Mouse (Mus musculus) brain, embryonic 14.5 days (tissue): ENCODE results near the gene Sync. TPM values are rescaled to one million over a fixed set of nuclear protein-coding genes. Genes with fewer than 3 reads are reported as not detected.
A peak's percentile ranks its signal among the peaks of the same experiment; 100 is the strongest.

Experiments used
- DNase-seq: peaks from one replicate; pipeline ENCODE4 v3.0.0-alpha.2; 2011; ENCODE audit warnings: low read depth
- CTCF ChIP-seq: fragments of 200-500 bp; IDR thresholded peaks from 2 replicates; pipeline ENCODE4 v1.5.1; 2012; ENCODE audit warnings: inconsistent platforms, mild to moderate bottlenecking, moderate library complexity, borderline replicate concordance; ENCODE audit not compliant: insufficient read depth, insufficient read length; ENCODE audit errors: extremely low read depth
- POLR2A ChIP-seq: fragments of 200-500 bp; IDR thresholded peaks from 2 replicates; pipeline ENCODE4 v1.6.1; 2012; ENCODE audit warnings: mild to moderate bottlenecking, inconsistent platforms, borderline replicate concordance; ENCODE audit not compliant: poor library complexity, insufficient read depth, insufficient read length, severe bottlenecking; ENCODE audit errors: extremely low read depth
- polyA plus RNA-seq: library from polyadenylated mRNA; depleted of rRNA; stranded (reverse); fragments of >200 nt; gene quantifications from 2 replicates; pipeline ENCODE4 v1.2.3, GENCODE M21; 2012

Sync gene
- polyA plus RNA-seq, 1 experiment = 1.1 TPM

GRCm38 (mm10) chr4:129263225-129264021 lies 24.0 kb upstream of the Sync start:
- DNase-seq = peak; percentile 30

GRCm38 (mm10) chr4:129266191-129266590 lies 21.2 kb upstream of the Sync start:
- TF ChIP-seq POLR2A (no peak), CTCF (no peak)
- DNase-seq = no peak

More at GRCm38 (mm10) chr4:129263225-129264021, 24.0 kb upstream of the Sync start:
- TF ChIP-seq CTCF (no peak), POLR2A (no peak)

GRCm38 (mm10) chr4:129266821-129267220 lies 20.6 kb upstream of the Sync start:
- TF ChIP-seq CTCF (no peak), POLR2A (no peak)
- DNase-seq = peak; percentile 26

DNA sequence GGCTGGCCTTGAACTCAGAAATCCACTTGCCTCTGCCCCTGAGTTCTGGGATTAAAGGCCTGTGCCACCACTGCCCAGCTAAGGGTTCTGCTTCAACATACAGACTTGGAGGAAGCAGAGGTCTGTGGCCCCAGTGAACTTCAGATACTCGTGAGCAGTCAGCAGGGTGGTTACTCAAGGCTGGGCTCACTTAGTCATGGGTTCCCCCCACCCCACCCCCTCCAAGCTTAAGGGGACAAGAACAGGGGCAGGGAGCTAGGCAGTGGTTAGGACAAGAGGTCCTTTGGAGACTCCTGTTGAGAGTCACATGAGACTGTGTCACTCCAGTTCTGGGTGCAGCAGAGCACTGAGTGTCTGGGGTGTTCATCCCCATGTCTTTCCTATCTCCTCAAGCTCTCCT lies 18.7 kb upstream of the Sync start:
- TF ChIP-seq CTCF (no peak), POLR2A (no peak)
- no peak for DNase-seq

GRCm38 (mm10) chr4:129271991-129272755 lies 15.2 kb upstream of the Sync start:
- DNase-seq = no peak
- TF ChIP-seq POLR2A (no peak), CTCF (no peak)

DNA sequence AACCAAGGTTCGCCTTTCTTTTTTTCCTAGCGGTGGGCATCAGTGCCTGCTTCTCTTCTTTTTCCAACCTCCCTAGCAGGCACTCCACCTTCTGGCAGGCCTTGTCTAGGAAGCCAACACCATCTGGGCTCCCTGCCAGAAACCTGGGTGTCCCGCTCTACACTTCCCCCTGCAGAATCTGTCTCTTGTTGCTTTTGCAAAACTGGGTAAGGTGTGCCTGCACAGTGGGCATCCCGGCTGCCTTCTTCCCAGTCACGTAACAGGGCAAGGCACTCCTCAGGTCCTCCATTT lies 14.7 kb upstream of the Sync start:
- TF ChIP-seq CTCF (peak; percentile 33; the same call in 1 of the 2 replicates), POLR2A (no peak)
- DNase-seq = peak; percentile 79

- DNase-seq = peak; percentile 92
- TF ChIP-seq CTCF (peak; percentile 100), POLR2A (no peak)
Observed at GRCm38 (mm10) chr4:129276453-129276865, 11.0 kb upstream of the Sync start.

- DNase-seq = no peak
- no peak for TF ChIP-seq POLR2A
- TF ChIP-seq CTCF = no peak
Observed at GRCm38 (mm10) chr4:129282786-129283185, 4.6 kb upstream of the Sync start.

DNA sequence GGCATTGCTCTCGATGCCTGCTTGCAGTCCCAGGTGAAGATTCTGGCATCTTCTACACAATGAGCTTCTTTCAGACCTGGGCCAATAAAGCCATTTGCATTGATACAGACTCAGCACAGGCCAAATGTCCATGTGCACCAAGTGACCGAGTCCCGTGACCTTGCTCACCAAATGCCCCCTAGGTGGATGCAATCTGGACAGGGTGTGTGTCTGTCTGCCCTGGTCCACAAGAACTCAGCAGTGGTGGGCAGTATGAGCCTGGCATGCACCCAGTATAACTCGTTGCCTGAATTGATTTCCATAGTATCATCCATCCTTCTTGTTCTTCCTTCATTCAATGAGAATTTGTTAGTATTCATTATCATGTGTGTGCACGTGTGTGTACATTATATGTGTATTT lies 4.2 kb upstream of the Sync start:
- TF ChIP-seq CTCF (no peak), POLR2A (no peak)

GRCm38 (mm10) chr4:129284685-129285084 lies 2.7 kb upstream of the Sync start:
- no peak for DNase-seq

More for the DNA sequence above, 4.2 kb upstream of the Sync start:
- no peak for DNase-seq

GRCm38 (mm10) chr4:129286001-129286682 lies 1.3 kb upstream of the Sync start:
- DNase-seq = no peak
- no peak for TF ChIP-seq POLR2A
- TF ChIP-seq CTCF = no peak

More at GRCm38 (mm10) chr4:129284685-129285084, 2.7 kb upstream of the Sync start:
- no peak for TF ChIP-seq CTCF
- no peak for TF ChIP-seq POLR2A
